Mouse (Mus musculus): ENCODE measurements at regions not wholly inside any gene's neighbourhood (a gene's known extent, or its start where the extent isn't known, plus 50 kb on each side); places are given as distances from the start of the nearest gene placed in this dataset.

DNA sequence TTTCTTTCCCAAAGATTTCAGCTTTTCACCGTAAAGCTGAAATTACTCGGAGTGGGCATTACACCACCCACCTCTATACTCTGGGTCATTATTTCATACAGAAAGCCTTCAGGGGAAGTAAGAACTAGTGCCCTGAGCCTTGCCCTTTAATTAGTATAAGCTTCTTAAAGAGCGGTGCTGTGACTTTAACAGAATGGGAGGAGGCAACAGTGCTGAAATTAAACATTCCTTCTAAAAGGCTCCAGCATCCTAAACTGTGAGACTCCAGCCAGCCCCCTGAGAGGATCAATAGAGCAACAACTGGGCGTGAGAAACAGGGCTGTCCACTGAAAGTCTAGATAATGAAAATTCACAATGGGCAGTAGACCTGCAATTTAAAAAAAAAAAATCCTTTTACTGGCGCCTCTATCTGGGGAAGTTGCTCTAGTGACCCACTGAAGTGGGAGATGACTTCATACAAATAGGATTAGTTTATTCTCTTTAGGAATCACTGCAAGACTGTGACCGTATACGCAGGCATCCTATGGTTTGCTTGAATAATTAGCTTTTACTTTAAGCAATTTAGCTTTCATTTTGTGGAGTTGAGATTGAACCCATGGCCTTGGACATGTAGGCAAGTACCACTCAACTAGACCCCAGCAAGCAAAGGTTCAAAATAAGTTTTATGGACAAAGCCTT, 233.9 kb downstream of the Ube2cbp start:
- DNase-seq (ENCODE audit: low spot score), result no peak

DNA sequence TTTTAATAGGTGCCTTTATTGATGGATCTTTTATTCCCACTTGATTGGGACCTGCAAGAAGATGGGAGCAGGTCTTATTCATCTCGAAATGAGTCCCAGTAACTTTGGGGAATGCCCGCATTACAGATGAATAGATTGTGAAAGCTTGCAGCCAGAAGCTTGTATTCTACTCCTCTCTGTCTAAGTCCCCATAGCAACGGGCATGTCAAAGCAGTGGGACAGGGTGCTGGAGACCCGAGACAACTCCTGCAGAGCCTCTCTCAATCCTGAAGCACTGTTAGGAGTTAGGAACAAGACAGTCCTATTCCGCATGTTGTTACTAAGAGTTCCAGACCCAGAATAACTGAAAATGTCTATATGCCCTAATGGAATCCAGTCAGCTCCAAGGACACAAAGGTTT, 233.1 kb downstream of the Ube2cbp start:
- DNase-seq (ENCODE audit: low spot score), result no peak

DNA sequence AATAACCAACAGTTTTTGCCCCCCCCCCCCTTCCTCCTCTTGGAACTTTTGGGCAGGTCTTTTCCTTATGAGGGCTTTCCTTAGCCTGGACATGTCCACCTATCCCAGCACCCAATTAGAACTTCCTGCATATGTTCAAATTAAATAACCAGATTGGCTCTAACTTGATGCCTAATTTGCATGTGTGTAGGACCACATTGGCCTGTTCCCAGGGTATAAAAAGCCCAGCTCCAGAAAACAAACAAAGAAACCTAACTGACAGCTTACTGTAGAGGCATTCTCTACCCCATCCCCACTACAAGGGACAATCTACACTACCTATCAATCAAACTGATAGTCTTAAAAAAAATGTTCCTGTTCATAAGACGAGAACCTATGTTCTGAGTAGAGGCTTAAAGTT, 232.6 kb downstream of the Ube2cbp start:
- DNase-seq (ENCODE audit: low spot score), result no peak

DNA sequence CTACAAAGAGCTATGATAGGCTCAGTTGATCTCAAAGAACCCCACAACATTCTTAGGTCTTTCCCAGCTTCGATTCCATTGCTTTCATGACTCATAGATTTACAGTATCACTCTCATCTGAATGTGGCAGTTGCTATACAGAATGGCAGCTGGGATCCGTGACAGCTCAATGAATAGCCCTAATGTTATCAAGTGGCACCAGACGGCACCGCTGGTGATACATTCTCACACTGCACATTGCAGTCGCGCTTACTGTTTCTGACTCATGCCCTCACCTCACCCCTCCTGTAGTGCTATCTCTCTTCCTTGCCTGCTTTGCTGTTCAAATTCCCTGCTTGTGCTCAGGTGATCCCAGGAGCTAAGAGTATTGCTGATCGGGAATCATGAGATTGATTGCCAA, 231.0 kb downstream of the Ube2cbp start:
- DNase-seq (ENCODE audit: low spot score), result no peak

DNA sequence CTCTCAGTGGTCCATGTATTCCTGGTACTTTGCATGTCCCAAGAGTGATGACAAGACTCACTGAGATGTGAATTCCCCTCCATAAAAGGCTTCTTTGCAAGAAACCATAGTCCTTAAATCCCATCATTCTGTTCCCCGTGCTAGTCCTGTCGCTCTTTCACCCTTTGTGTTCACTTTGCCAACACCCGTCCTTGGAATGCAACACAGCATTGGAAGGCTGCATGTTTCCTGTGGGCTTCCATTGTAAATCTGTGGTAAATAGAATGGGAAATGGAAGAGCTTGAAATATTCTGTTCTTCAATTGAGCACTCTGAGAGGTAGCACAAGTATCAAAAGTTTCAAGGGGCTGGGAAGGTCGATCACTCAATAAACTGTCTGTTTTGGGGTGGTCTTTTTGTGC, 226.1 kb downstream of the Ube2cbp start:
- no peak for DNase-seq (ENCODE audit: low spot score)

DNA sequence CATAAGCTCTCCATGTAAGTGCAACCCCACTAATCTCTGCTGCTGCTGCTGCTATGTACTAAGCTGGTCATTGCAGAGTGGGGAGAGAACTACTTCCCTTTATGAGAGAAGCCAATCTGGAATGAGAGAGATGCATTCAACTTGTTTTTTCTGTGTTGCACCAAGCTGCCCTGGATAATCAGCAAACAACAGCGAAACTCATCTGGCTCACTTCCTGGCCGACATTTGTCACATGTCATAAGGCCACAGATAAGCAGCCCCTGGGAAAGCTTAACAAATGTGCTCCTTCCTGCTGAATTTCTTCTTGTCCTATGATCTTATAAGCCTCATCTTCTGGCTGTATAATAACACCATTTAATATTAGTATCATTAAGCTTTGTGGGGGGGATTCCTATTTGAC, 224.5 kb downstream of the Ube2cbp start:
- no peak for DNase-seq (ENCODE audit: low spot score)

DNA sequence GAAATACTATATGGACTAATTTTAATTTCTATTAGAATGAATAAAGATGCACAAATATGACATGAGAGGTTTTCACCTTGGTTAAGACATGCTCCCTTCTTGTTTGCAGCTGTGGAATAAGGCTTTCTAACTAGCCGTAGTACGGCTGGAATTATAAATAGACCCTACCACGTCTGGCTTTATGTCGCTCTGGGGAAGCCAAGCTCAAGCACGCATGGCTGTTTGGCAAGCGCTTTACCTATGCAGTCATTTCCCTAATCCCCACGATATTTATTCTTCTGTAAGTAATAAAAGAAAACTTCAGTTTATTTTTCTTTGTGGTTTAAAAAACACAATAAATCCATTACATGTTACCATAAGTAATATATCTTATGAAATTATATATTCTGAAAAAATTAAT, 223.9 kb downstream of the Ube2cbp start:
- DNase-seq (ENCODE audit: low spot score), result no peak

DNA sequence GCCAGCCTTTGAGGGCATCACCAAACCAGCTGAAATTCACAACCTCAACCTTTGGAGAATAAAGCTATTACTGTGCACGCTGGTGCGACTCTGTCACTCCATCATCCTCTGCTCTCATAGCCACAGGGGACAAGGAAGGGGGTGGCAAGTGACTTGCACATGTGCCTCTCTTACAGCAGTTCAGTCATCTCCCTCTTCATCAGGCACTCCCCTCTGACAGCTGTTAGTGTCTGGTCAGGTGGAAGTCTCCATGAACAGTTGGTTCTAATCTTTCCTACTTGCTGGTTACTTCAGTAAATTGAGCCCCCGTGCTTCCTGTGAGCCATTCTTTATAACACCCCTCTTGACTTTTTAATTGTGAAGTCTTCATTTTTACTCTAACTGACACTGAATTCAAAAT, 214.6 kb downstream of the Ube2cbp start:
- no peak for DNase-seq (ENCODE audit: low spot score)

DNA sequence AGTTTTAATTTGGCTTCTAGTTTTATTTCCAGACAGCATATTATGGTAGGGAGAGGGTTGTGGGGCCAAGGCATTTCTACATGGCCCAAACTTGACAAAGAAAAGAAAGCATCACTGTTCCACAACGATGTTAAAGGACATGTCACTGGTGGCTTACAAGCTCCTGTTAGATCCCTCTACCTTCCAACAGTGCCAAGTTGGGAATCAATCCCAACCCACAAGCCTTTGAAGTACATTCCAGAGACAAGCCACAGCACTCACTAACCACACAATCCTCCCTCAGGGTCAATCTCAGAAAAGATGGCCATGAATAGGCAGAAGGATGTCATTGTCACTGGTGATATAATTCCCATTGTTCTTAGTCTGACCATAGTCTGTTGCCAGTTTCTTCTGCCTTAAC, 213.4 kb downstream of the Ube2cbp start:
- no peak for DNase-seq (ENCODE audit: low spot score)

Measured in layer of hippocampus, adult 11-12 months (tissue).